Mouse (Mus musculus) frontal cortex, adult (tissue): ENCODE measurements around the gene Slc13a5.

Source experiments
- ATAC-seq: cut with Nextera tagmentation; 2 replicates; pipeline ENCODE4 v1.9.2; 2017; ENCODE audit warnings: mild to moderate bottlenecking, moderate library complexity, mixed read lengths; ENCODE audit not compliant: low TSS enrichment

Gene Slc13a5

GRCm38 (mm10) chr11:72205256-72205655 lies 61.8 kb downstream of the Slc13a5 start:
- ATAC-seq = peak; percentile 24; the same call in 1 of the 2 replicates

DNA sequence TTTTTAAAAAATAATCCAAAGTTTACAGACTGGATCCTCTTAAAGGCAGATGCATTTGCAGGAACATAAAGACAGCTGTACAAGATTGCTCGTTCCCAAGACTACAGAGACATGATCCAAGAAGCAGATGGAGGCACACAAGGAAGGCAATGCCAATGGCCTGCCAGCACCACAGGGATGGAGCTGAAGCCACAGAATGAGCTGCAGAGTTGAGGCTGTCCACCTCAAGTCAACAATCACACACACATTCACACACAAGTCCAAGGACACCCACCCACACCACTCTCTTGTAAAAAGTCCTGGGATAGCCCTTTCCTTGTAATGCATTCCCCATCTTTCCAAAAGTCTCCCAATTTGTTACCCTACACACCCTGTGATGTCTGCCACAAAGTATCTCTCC lies 63.6 kb downstream of the Slc13a5 start:
- no peak for ATAC-seq

DNA sequence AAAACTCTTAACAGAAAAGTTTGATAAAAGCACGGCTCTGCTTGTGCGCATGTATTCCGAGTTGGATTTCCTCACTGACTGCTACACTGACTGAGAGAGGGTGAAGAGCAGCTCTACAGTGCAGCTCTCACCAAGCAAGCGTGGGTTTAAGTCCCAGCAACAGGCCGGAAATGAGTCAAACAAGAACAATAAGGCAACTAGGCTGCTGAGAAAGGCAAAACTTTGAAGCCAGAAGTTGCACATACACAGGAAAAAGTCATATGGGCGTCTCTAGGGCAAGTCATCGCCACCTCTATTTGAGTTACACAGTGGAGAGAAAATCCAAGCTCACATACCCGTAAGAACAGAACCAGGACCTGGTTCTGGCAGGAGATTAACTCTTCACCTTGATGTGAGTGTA lies 70.5 kb downstream of the Slc13a5 start:
- no peak for ATAC-seq

GRCm38 (mm10) chr11:72194259-72194658 lies 72.8 kb downstream of the Slc13a5 start:
- no peak for ATAC-seq
